Mouse (Mus musculus) fat pad, adult 2 months (tissue): Measurements from ENCODE around the gene Hist2h2ac.
"Not testable (repeated sequence)": the region's sequence is repeated elsewhere in the genome, so short reads cannot be mapped to it uniquely, and the experiment has no call there.

ENCODE experiments used
- DNase-seq: peaks from one replicate; pipeline ENCODE4 v3.0.0-alpha.2; 2011; ENCODE audit warnings: low read depth, low spot score; ENCODE audit errors: extremely low read depth

The Hist2h2ac gene

DNA sequence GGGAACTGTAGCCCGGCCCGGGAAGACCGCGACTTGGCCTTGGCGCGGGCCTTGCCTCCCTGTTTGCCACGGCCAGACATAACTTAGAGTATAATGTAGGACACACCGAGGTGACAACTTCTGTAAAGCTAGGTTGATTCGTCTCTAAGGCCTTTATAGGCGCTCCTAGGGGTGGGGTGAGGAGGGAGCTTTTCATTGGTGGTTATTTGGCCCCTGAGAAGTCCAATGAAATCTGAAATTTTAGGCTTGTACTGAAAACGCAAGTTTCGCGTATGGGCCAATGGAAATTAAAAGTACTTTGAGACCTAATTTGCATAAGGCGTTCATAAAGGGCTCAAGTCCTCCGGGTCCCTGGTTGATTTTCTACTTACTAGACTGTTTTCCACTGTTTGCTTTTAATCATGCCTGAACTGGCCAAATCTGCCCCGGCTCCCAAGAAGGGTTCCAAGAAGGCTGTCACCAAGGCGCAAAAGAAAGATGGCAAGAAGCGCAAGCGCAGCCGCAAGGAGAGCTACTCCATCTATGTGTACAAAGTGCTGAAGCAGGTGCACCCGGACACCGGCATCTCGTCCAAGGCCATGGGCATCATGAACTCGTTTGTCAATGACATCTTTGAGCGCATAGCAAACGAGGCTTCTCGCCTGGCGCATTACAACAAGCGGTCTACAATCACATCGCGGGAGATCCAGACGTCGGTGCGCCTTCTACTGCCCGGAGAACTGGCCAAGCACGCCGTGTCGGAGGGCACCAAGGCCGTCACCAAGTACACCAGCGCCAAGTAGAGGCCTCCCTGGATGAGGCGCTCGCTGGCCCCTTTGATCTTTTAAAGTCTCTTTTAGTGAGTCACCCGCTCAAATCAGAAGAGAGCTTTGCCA is at the start of gene Hist2h2ac, which contains the start of gene Hist2h2be:
Gene Hist2h2ac, minus strand, starts transcription at position 116 of the 875 bp plus-strand sequence.
Gene Hist2h2be, plus strand, starts transcription at position 355 of the 875 bp plus-strand sequence.
- DNase-seq: peak; percentile 75

DNA sequence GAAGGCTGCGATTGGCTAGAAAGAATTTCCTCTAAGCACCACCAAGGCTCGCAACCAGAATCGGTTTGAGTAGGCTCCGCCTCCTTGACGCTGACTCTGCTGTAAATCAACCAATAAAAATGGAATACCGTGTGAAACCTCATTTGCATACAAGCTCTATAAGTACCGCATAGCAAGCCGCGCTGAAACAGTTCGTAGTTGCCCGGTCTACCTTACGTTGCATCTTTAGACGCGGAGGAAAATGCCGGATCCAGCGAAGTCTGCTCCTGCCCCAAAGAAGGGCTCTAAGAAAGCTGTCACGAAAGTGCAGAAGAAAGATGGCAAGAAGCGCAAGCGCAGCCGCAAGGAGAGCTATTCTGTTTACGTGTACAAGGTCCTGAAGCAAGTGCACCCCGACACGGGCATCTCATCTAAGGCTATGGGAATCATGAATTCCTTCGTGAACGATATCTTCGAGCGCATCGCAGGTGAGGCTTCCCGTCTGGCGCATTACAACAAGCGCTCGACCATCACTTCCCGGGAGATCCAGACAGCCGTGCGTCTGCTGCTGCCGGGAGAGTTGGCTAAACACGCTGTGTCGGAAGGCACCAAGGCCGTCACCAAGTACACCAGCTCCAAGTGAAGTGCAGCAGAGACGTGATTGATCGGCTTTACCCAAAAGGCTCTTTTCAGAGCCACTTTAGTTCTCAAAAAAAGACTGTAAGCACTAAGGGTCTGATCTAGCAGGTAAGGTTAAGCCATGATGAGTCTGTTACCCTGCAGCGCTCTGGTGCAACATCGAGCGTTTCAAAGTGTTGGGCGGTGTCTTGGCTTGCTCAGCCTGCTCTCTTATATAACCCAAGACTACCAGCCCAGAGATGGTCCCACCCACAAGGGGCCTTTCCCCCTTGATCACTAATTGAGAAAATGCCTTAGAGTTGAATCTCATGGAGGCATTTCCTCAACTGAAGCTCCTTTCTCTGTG is 49.1 kb upstream of the Hist2h2ac start, which contains the start of gene Hist2h2bb:
Gene Hist2h2bb, plus strand, starts transcription at position 242 of the 964 bp plus-strand sequence.
- no peak for DNase-seq

DNA sequence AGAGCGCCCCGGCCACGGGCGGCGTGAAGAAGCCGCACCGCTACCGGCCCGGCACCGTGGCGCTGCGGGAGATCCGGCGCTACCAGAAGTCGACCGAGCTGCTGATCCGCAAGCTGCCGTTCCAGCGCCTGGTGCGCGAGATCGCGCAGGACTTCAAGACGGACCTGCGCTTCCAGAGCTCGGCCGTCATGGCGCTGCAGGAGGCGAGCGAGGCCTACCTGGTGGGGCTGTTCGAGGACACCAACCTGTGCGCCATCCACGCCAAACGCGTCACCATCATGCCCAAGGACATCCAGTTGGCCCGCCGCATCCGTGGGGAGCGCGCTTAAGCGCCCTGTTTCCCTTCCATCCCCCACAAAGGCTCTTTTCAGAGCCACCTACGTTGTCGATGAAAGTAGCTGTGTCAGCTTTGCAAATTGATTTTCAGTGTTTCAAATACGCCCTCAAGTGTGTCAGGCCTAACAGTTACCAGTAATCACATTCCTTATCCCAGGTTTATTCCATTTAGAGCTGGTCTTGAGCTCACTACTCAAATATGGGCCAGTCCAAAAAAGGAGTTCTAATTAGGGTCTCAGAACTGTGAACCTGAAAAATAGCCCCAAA is 48.2 kb upstream of the Hist2h2ac start:
- DNase-seq: not testable (repeated sequence)

DNA sequence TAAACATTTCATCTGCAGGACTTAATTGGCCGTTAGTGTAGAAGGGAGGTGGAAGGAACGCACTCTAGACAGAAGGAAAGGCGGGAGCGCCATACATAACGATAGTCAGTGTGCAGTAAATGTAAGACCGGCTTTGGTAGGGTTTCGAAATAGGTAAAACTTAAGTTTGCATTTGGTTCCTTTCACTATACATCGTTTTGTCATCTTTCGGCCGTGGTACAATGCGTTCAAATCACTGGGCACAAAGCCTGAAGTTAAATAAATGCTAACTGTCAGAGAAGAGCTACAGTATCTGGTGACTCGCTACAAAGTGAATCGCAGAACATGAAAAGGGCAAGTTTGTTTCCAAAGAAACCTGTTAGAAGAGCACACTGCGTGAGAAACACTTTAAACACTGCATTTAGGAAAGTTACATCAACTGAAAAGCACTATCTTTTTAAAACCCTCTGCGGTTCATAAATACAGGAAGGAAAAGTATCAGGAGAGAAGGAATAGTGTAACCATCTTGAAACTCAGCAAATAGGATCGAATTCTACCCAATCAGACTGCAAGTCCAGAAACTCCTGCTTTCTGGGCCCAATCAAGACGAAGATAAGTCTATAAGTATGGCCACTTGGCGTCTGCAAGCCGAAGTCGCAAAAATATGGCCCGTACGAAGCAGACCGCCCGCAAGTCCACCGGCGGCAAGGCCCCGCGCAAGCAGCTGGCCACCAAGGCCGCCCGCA is 47.5 kb upstream of the Hist2h2ac start, which contains the start of gene Hist2h3b:
Gene Hist2h3b, plus strand, starts transcription at position 604 of the 725 bp plus-strand sequence.
- no peak for DNase-seq

DNA sequence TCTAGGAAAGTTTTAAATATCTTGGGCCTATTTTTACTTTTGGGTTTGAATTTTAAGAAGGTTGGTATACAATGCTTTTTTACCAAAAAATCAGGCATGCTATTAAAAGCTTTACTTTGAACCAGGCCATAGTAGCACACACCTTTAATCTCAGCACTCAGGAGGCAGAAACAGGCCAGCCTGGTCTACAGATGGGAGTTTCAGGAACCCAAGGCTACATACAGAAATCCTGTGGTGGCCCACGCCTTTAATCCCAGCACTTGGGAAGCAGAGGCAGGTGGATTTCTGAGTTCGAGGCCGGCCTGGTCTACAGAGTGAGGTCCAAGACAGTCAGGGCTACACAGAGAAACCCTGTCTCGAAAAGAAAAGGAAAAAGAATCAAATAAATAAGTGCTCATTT is 46.9 kb upstream of the Hist2h2ac start:
- DNase-seq: no peak

DNA sequence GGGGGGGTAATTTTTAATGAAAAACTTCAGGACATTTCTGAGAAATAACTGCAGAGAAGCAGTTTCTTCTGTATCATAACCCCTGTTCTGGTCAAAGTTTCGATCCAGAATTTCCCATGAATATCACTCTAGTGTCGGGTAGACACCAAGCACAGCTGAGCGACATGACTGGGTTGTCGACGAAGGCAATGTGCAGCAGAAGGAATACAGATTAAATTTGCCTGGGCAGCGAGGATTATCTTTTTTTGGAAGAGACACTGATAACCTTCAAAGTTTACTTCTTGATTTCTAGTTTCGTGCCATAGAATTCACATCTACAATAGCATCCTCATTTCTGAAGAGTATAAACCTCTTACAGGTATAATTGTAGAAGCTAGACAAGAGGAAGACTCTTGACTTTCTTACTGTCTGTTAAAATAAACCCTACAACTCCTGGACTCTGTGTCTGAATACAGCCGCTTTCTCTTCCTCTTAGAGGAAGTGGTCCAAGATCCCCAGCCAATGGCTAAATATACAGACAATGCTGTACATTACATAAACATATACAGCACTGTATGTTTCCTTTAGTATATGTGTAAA is 45.5 kb upstream of the Hist2h2ac start:
- no peak for DNase-seq

DNA sequence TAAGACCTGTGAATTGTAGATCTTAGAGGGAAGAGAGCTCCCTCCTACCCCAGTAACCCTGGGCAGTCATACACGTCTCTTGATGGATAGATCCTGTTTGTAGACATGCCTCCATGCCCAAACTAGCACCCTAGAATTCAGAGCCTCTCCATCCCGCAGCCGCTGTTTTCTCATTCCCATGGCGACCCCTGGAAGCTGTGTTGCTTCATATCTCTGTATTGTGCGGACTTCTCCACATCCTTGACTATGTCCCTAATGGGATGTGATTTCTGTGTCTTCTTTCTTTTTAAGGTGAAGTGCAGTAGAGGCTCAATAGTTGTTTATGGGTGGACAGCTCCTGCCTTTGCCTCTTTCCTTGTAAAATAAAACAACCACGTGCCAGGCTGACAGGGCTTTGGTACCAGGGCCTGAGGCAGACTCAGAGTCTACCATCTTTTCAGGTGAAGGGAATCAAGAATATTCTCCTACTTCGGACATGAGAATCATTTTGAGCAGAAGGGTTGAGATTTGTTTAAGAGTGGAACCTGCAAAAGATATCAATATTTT is 43.8 kb upstream of the Hist2h2ac start:
- DNase-seq: no peak

DNA sequence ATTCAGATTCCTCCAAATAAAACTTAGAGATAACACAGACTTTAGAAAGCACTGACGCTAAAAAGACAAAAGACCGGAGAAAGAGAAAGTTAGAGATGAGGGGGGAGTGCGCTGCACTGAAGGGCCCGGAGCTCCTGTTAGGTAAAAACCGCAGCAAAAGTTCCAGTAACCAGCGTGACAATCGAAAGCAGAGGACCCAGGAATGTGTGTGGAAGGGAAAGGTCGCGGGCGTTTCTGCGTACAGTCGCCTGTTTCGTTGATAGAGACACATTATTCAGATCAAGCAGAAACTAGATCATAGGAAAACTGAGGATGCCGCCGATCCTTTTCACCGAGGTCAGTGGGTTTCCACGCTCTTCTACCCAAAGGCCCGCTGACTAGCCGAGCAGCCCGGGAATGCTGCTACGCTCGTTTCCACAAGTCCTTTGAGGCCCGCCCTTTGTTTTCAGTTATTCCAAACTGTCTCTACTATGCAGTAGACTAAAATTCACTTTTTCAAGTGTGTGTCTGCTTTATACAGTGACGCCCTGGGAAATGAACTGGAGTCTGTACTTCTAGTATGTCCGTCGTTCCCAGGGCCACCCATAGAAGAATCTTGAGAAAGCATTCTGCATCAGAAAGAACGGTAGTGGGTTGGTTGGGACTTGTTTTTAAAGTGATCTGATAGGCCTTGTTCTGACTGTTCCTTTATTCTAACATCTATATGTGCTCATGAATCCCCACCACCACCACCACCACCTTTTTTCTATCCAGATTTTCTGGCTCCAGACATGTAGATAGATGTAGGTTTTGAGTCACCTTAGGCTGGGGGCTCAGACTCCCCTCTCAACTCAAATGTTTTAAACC is 43.1 kb upstream of the Hist2h2ac start:
- no peak for DNase-seq

DNA sequence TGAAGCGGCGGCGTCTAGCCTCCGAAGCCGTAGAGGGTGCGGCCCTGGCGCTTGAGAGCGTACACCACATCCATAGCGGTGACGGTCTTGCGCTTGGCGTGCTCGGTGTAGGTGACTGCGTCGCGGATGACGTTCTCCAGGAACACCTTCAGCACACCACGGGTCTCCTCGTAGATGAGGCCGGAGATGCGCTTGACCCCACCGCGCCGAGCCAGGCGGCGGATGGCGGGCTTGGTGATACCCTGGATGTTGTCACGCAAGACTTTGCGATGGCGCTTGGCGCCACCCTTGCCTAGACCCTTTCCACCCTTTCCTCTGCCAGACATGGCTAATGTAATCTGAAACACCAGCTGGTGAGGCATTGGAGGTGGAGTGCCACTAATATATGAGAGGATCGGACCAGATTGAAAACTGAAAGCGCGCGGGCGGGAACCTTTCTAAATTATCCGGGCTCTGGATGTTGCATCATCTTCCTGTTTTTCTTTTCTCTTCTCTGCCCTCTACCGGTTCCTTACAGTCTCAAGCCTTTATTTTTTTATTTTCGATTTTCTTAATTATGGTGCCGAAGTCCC is 42.4 kb upstream of the Hist2h2ac start, which contains the start of gene Hist2h4:
Gene Hist2h4, minus strand, starts transcription at position 333 of the 572 bp plus-strand sequence.
- no peak for DNase-seq

DNA sequence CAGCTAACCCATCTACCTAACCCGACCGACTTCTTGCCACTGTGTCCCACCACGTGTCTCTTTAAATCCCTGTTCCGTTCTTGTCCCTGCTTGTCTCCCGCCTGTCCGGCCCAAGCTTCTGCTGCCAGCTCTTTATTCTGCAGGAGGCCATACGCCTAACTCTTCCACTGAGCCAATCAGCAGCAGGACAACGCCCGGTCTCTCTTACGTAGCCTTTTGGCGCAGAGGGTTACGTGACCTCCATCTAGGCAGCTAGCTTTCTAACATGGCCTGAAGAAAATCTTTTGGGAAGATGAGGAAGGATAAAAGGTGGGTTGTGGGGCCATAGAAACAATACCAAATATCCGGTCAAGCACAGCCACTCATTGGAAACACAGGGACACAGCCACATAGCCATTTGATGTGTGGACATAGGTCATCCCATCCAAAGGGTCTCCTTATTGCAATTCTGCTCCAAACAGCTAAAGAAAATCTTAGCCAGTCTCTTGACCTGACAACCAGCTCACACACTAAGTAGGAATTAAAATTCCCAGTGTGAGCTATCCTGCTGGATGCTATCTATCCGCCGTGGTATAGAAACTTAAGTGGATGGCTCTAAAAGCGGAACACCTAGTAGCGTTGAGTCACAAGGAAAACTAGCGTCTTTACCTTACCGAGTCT is 41.7 kb upstream of the Hist2h2ac start:
- no peak for DNase-seq

DNA sequence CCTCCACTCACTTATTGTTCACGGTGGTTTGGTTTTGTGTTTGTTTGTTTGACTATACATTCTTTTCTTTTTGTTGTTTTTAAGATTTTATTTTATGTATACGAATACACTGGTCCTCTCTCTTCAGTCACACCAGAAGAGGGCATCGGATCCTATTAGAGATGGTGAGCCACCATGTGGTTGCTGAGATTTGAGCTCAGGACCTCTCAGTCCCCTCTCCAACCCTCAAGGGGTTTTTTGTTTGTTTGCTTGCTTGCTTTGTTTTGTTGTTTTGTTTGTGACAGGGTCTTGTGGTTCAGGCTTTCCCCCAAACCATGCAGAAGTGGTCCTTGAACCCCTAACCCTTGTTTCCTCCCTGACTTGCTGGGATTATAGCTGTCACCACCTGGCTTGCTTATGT is 40.9 kb upstream of the Hist2h2ac start:
- no peak for DNase-seq

DNA sequence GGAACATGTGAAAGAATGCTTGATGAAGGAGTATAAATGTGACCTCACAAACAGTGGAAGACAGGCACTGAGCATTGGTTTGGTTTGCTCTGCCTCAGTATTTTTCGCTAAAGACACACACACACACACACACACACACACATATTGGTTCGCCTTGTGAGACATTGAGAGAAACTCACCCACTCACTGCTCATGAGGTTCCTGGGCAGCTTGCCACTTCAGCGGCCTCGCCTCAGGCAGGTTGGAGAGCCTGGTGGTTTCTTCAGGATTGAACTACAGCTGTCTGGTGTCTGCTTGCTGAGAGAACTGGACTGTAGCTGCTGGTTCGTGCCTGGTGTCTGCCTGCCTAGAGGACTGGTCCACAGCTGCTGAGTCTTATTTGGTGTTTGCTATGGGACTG is 39.5 kb upstream of the Hist2h2ac start:
- no peak for DNase-seq

DNA sequence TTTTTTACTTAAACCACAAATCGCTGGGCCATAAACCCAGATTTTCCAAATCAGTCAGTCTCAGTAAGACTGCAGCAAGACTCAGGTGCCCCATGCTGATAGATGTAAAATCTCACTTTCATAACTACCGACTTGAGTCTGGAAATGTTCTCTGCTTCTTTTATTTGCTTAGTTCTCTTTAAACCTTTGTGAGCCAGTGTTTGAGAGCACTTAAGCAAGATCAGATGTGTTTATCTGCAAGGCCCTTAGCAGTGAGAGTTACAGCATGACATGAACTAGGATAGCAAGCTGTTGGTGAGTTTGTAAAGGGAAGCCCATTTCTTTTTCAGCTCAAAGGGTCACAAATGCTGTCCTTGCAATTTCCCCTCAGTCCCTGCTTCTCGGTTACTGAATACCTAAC is 36.5 kb upstream of the Hist2h2ac start:
- no peak for DNase-seq

DNA sequence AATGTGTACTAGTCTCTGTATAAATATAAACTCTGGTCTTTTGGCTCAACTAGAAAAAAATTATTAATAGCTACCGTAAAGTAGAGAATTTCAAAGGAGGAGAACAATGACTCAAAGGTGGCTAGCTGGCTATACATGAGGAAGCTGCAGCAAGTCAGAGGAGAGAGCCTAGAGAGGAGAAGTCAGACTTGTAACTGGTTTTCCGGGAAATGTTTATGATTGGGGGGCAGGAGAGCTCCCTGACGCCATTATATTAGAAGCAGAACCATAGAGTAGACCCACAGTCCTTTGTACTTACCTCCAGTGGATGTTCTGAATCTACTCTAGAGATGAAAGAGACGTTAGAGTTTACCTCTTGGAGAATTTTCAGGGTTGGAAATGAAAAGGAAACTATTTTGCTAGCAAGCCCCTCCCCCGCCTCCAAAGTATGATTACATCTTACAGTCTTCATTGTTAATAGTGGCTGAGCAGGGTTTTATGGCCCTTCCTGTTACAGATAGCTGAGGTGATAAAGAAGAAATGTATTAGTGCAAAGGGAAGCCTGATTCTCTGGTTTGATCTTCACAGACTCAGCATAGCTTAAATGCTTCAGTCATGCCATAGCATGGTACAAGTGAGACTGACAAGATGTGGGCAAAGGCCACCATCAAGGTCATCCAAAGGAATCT is 35.4 kb upstream of the Hist2h2ac start:
- DNase-seq: no peak

DNA sequence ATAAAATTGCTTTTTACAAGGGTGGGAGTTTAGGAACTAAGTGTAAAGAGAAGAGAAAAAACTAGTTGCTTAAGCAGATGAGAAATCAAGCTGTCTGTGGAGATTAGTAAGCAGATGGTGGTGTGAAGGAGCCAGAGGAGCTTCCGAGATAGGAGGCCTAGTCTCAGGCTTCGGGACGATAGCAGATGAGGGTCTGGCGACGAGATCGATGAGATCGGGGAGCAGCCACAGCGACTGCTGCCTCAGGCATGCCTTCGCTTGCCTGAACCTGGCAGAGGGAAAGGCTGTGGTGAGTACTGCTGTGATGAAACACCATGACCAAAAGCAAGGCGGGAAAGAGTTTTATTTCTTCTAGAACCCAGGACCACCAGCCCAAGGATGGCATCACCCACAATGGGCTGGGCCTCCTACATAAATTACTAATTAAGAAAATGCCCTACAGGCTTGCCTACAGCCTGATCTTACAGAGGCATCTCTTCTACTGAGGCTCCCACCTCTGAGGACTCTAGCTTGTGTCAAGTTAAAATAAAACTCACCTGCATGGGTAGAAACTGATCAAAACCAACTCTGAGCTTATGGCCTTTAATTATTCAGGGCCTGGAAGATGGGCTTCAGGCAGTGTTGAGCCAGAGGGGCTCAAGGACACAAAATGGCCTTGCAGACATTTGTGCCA is 34.1 kb upstream of the Hist2h2ac start:
- DNase-seq: no peak

DNA sequence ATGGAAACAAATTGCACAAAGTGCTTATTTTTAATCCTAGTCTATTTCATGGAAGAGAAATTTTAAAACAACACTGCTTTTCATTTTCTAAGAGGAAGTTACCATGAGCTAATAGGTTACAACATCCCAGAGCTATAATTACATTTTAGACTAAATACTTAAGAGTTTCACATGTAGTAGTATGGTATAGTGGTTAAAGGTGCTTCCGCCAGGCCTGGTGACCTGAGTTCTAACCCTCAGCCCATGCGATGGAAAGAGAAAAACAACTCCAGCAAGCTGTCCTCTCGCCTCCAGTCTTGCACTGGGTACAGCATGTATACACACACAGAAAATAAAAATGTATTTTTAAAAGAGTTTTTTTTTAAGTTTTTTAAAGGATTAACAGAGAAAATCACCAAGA is 31.1 kb upstream of the Hist2h2ac start:
- no peak for DNase-seq

DNA sequence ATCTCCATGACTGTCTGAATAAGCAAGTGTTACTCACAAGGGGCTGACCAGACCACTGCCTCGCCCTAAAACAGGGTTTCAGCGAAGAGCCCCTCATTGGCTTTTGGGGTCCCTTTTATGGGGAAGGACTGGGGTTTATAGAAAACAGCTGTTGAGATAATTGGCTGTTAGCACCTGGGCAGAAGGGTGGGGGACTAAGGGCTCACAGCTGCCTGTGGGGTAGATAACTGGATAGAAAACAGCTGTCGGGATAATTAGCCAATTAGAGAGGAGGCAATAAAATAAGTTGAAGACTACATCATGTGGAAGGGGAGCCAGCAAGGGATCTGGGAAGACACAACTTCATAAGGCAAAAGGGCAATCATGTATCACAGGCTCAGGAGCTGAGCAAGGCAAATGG is 30.2 kb upstream of the Hist2h2ac start:
- no peak for DNase-seq
